Mouse (Mus musculus) adrenal gland, adult (tissue): ENCODE measurements around the gene Vmn2r77.
"Not testable (repeated sequence)": the region's sequence is repeated elsewhere in the genome, so short reads cannot be mapped to it uniquely, and the experiment has no call there.

ENCODE experiments used
- DNase-seq, 2 experiments: peaks; one replicate each; pipeline ENCODE4 v3.0.0; 2022 to 2023; ENCODE audit warnings: low spot score in 1 of 2; ENCODE audit not compliant: inconsistent age in 2 of 2

The Vmn2r77 gene

GRCm38 (mm10) chr7:86794727-86795126, at the start of gene Vmn2r77:
TSS of gene Vmn2r77 (plus strand) at chr7:86795027.
- no peak for DNase-seq

- DNase-seq, result no peak
These were observed 34.1 kb upstream of the Vmn2r77 start for GRCm38 (mm10) chr7:86760751-86761150.

- DNase-seq, result no peak
These were observed 30.2 kb upstream of the Vmn2r77 start for GRCm38 (mm10) chr7:86764628-86765027.

- no peak for DNase-seq
These were observed 23.2 kb upstream of the Vmn2r77 start for GRCm38 (mm10) chr7:86771621-86772020.

GRCm38 (mm10) chr7:86775617-86776325, 19.1 kb upstream of the Vmn2r77 start, which contains the start of gene Folh1:
TSS of gene Folh1 (minus strand) at chr7:86775943.
- DNase-seq, result peak in 1 of 2 experiments; percentile 18

- DNase-seq, result not testable (repeated sequence)
These were observed 20.4 kb downstream of the Vmn2r77 start for GRCm38 (mm10) chr7:86815241-86815640.

GRCm38 (mm10) chr7:86815716-86816115, 20.9 kb downstream of the Vmn2r77 start:
- not testable (repeated sequence) for DNase-seq

GRCm38 (mm10) chr7:86816466-86816865, 21.6 kb downstream of the Vmn2r77 start:
- DNase-seq, result no peak
